Mouse (Mus musculus): ENCODE results near the gene Kdelc1.

Gene Kdelc1

DNA sequence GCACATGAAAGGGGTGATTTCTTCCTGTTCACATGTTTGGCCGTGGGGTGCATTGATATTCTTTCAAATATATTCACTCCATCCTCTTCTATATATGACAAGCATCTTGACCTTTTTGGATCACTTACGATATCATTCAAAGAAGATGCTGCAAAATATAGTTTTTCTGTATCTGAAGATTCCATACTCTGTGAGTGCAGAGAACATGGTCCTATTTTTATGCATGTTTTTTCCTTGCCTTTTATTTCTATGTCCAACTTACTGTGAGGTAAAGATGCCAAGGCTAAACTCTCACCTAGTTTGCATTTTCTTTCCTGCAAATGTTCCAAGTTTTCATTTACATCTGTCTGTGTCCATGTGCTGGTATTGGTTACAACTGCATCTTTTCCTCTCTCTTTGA is 56.8 kb downstream of the Kdelc1 start, which contains the start of gene Gm8251:
Gene Gm8251, minus strand, starts transcription at position 101 of the 400 bp plus-strand sequence.
- no peak for DNase-seq

DNA sequence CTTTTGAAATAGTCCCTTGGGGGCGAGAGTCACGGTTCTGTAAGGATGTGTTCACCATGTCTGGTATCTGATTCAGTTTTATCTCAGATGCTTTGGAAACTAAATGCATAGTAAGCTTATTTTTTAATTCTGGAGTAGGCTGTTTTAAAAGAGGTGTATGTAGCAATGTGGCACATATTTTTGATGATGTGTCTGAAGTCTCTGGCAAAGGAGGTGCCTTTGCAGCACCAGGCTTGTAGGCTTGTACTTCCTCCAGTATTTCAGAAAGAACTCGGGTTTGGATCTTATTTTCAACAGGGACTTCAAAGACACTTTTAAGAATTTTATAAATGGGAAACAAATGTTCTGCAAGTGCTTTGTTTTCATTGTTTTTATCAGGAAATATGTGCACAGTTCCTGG is 60.8 kb downstream of the Kdelc1 start:
- DNase-seq = no peak

All from kidney, adult 11 months (tissue).